ENCODE assay signal across 17 mouse cellular contexts in genomic region chr1:72574608-72575007, GRCm38 (mm10). TPM values are rescaled to one million over a fixed set of nuclear protein-coding genes. Genes with fewer than 3 reads are reported as not detected.
DNase-seq lines count a peak whose midpoint lies in the region; TF ChIP-seq lines count a peak whose summit lies in the region.
"Had no signal": no experiment of that assay in that cellular context is flagged by ENCODE, and none has a peak within 500 bp of the region (broad histone marks: within the 10 kb centered on the region; RNA-seq: fewer than 3 reads in every experiment).

No protein-coding gene starts in this region.

- no peak for TF ChIP-seq POLR2A in heart, adult 2 months (IDR thresholded peaks at IDR 0.05; ENCODE audit: insufficient read depth, low read depth, low read length)

- no peaks in the 10 kb centered on the region for H3K36me3 ChIP-seq in heart, adult 2 months (ENCODE audit: control insufficient read depth, insufficient read depth, low read length)
- H3K36me3 ChIP-seq: G1E had no signal

- 0 out of 2 replicates have a peak, but pooled peaks cover 1% of the 10 kb centered on the region for H3K27me3 ChIP-seq in heart, adult 2 months (ENCODE audit: control insufficient read depth, insufficient read depth, low read length)
- H3K27me3 ChIP-seq: CH12.LX, Patski had no signal

- H3K4me3 ChIP-seq in heart, adult 2 months, result no peak overlapping the region

- TF ChIP-seq EP300 in heart, adult 2 months (IDR thresholded peaks at IDR 0.05; ENCODE audit: insufficient read depth, low read depth, low read length), result no peak

- intact Hi-C loops in heart, adult 2 months (cut with DNase I), result loop anchor here (5.0 to 10.0 kb wide), 2 partner anchors 140 to 257 kb away; no protein-coding TSS in a partner anchor

- H3K27ac ChIP-seq in heart, adult 2 months, result no peak overlapping the region

- 43% methylated on average over 7 of the region's 7 CpGs for WGBS in heart, adult 2 months

- H3K9ac ChIP-seq in heart, adult 2 months (ENCODE audit: low read depth, low read length), result no peak overlapping the region

- no peaks in the 10 kb centered on the region for H3K4me1 ChIP-seq in heart, adult 2 months (ENCODE audit: control insufficient read depth, insufficient read depth, low read length)

- no peak for TF ChIP-seq CTCF in heart, adult 2 months (IDR thresholded peaks at IDR 0.05)

- H3K79me2 ChIP-seq in heart, adult 2 months (replicated peaks; ENCODE audit: control insufficient read depth, insufficient read depth, low read length), result no peaks in the 10 kb centered on the region

- DNase-seq in heart, adult 11 months, result peak; percentile 57
- no peak for DNase-seq in heart, adult 2 months
- DNase-seq: adrenal gland, adult 8-10 months; adrenal gland, postnatal 10 days; adrenal gland, postnatal 14 days; adrenal gland, postnatal 25 days; cerebellum, adult 11 months; cerebellum, adult 11-12 months; cerebellum, adult 18-20 months; cerebellum, adult 2 months had no signal

RNA-seq across cellular contexts. Expression of gene Smarcal1, which starts 8.4 kb away (rescaled TPM):
- 10 to 100 TPM; 23.5 to 28.2 TPM for total RNA-seq in heart, adult 2 months (2021)
- polyA plus RNA-seq in heart, adult 2 months (2012; rRNA removed), result 24.6 and 28.7 TPM in 2 replicates

RNA-seq across cellular contexts. Expression of gene March4, which starts 37.9 kb away (rescaled TPM):
- total RNA-seq in heart, adult 2 months (2021), result not detected
- polyA plus RNA-seq in heart, adult 2 months (2012; rRNA removed), result 0.12 TPM in 1 of 2 replicates, not detected in the other
- total RNA-seq: ES-E14, MEL had no signal
- polyA plus RNA-seq: activated CD4-positive, CD25-positive, alpha-beta regulatory T cell, adult 4 months; CD4-positive, CD25-positive, alpha-beta regulatory T cell, adult 4 months; G1E had no signal
